Mouse (Mus musculus): ENCODE measurements around the gene Robo1.

Robo1 gene

GRCm38 (mm10) chr16:73002685-73003084 lies 694.6 kb downstream of the Robo1 start:
- no peak for DNase-seq (ENCODE audit: low read depth)

GRCm38 (mm10) chr16:73004601-73005000 lies 696.5 kb downstream of the Robo1 start:
- no peak for DNase-seq (ENCODE audit: low read depth)

GRCm38 (mm10) chr16:73005831-73006230 lies 697.7 kb downstream of the Robo1 start:
- no peak for DNase-seq (ENCODE audit: low read depth)

- no peak for DNase-seq (ENCODE audit: low read depth)
Measured at GRCm38 (mm10) chr16:73007434-73007833, 699.3 kb downstream of the Robo1 start.

GRCm38 (mm10) chr16:73011313-73011712 lies 703.2 kb downstream of the Robo1 start:
- no peak for DNase-seq (ENCODE audit: low read depth)

GRCm38 (mm10) chr16:73012926-73013325 lies 704.8 kb downstream of the Robo1 start:
- no peak for DNase-seq (ENCODE audit: low read depth)

GRCm38 (mm10) chr16:73014544-73014943 lies 706.4 kb downstream of the Robo1 start:
- DNase-seq (ENCODE audit: low read depth), result no peak

GRCm38 (mm10) chr16:73015976-73016375 lies 707.9 kb downstream of the Robo1 start:
- no peak for DNase-seq (ENCODE audit: low read depth)

GRCm38 (mm10) chr16:73016801-73017200 lies 708.7 kb downstream of the Robo1 start:
- no peak for DNase-seq (ENCODE audit: low read depth)

- DNase-seq (ENCODE audit: low read depth), result no peak
Measured at GRCm38 (mm10) chr16:73024326-73024725, 716.2 kb downstream of the Robo1 start.

- no peak for DNase-seq (ENCODE audit: low read depth)
Measured at GRCm38 (mm10) chr16:73027692-73028091, 719.6 kb downstream of the Robo1 start.

- no peak for DNase-seq (ENCODE audit: low read depth)
Measured at GRCm38 (mm10) chr16:73030999-73031398, 722.9 kb downstream of the Robo1 start.

GRCm38 (mm10) chr16:73035210-73035985 lies 727.3 kb downstream of the Robo1 start:
- DNase-seq (ENCODE audit: low read depth), result no peak

GRCm38 (mm10) chr16:73038552-73038951 lies 730.4 kb downstream of the Robo1 start:
- no peak for DNase-seq (ENCODE audit: low read depth)

GRCm38 (mm10) chr16:73062461-73062860 lies 754.4 kb downstream of the Robo1 start:
- no peak for DNase-seq (ENCODE audit: low read depth)

GRCm38 (mm10) chr16:73067782-73068181 lies 759.7 kb downstream of the Robo1 start:
- no peak for DNase-seq (ENCODE audit: low read depth)

GRCm38 (mm10) chr16:73072047-73072446 lies 763.9 kb downstream of the Robo1 start:
- no peak for DNase-seq (ENCODE audit: low read depth)

- DNase-seq (ENCODE audit: low read depth), result no peak
Measured at GRCm38 (mm10) chr16:73072883-73073282, 764.8 kb downstream of the Robo1 start.

GRCm38 (mm10) chr16:73082420-73082819 lies 774.3 kb downstream of the Robo1 start:
- no peak for DNase-seq (ENCODE audit: low read depth)

- no peak for DNase-seq (ENCODE audit: low read depth)
Measured at GRCm38 (mm10) chr16:73083077-73083476, 775.0 kb downstream of the Robo1 start.

All from induced T-regulatory cell, adult 2 months (primary cell).